Mouse (Mus musculus): Measurements from ENCODE around the gene Zfand6. TPM values are rescaled to one million over a fixed set of nuclear protein-coding genes. Genes with fewer than 3 reads are reported as not detected.

The Zfand6 gene
- polyA plus RNA-seq, 1 experiment from 2014 or later: 198 TPM

- no peaks in the 10 kb centered on the region for H3K9me3 ChIP-seq
- H3K4me1 ChIP-seq: no peaks in the 10 kb centered on the region
- no peak overlapping the region for H3K9ac ChIP-seq
- no peak overlapping the region for H3K27ac ChIP-seq
- H3K4me3 ChIP-seq: no peak overlapping the region
- ATAC-seq (ENCODE audit: insufficient number of reproducible peaks, insufficient read depth, low FRiP score, low TSS enrichment): no peak
- no peak overlapping the region for H3K4me2 ChIP-seq (replicated peaks)
- H3K27me3 ChIP-seq: no peaks in the 10 kb centered on the region
- H3K36me3 ChIP-seq: no peaks in the 10 kb centered on the region
- 83% methylated on average over 1 of the region's 1 CpGs for WGBS
These were observed 43.5 kb downstream of the Zfand6 start for GRCm38 (mm10) chr7:84646256-84646655.

GRCm38 (mm10) chr7:84643270-84643998 lies 46.3 kb downstream of the Zfand6 start:
- WGBS: 92% methylated on average over 6 of the region's 6 CpGs
- Histone ChIP-seq H3K9ac (no peak overlapping the region), H3K4me2 (replicated peaks) (no peak overlapping the region), H3K4me1 (no peaks in the 10 kb centered on the region), H3K36me3 (no peaks in the 10 kb centered on the region), H3K4me3 (no peak overlapping the region), H3K27ac (no peak overlapping the region), H3K27me3 (no peaks in the 10 kb centered on the region), H3K9me3 (no peaks in the 10 kb centered on the region)
- no peak for ATAC-seq (ENCODE audit: insufficient number of reproducible peaks, insufficient read depth, low FRiP score, low TSS enrichment)

GRCm38 (mm10) chr7:84642159-84642928 lies 47.4 kb downstream of the Zfand6 start:
- Histone ChIP-seq H3K27ac (no peak overlapping the region), H3K27me3 (no peaks in the 10 kb centered on the region), H3K4me1 (no peaks in the 10 kb centered on the region), H3K9me3 (no peaks in the 10 kb centered on the region), H3K36me3 (no peaks in the 10 kb centered on the region), H3K9ac (no peak overlapping the region), H3K4me3 (no peak overlapping the region), H3K4me2 (replicated peaks) (no peak overlapping the region)
- ATAC-seq (ENCODE audit: insufficient number of reproducible peaks, insufficient read depth, low FRiP score, low TSS enrichment): no peak
- 78% methylated on average over 6 of the region's 6 CpGs for WGBS

- H3K27me3 ChIP-seq: no peaks in the 10 kb centered on the region
- no peak overlapping the region for H3K9ac ChIP-seq
- no peak overlapping the region for H3K4me2 ChIP-seq (replicated peaks)
- H3K4me1 ChIP-seq: no peaks in the 10 kb centered on the region
- no peak overlapping the region for H3K4me3 ChIP-seq
- H3K9me3 ChIP-seq: no peaks in the 10 kb centered on the region
- peaks cover 9% of the 10 kb centered on the region for H3K36me3 ChIP-seq
- H3K27ac ChIP-seq: no peak overlapping the region
- no peak for ATAC-seq (ENCODE audit: insufficient number of reproducible peaks, insufficient read depth, low FRiP score, low TSS enrichment)
These were observed 52.8 kb downstream of the Zfand6 start for GRCm38 (mm10) chr7:84636939-84637338.

- Histone ChIP-seq H3K36me3 (peaks cover 13% of the 10 kb centered on the region), H3K27ac (no peak overlapping the region), H3K4me3 (no peak overlapping the region), H3K27me3 (no peaks in the 10 kb centered on the region), H3K4me1 (no peaks in the 10 kb centered on the region), H3K9ac (no peak overlapping the region), H3K4me2 (replicated peaks) (no peak overlapping the region), H3K9me3 (no peaks in the 10 kb centered on the region)
- ATAC-seq (ENCODE audit: insufficient number of reproducible peaks, insufficient read depth, low FRiP score, low TSS enrichment): no peak
- 89% methylated on average over 3 of the region's 3 CpGs for WGBS
These were observed 57.9 kb downstream of the Zfand6 start for GRCm38 (mm10) chr7:84631878-84632277.

- H3K36me3 ChIP-seq: peaks cover 12% of the 10 kb centered on the region
- H3K27me3 ChIP-seq: no peaks in the 10 kb centered on the region
These were observed 66.0 kb downstream of the Zfand6 start for GRCm38 (mm10) chr7:84623718-84624117.

GRCm38 (mm10) chr7:84620956-84621355 lies 68.8 kb downstream of the Zfand6 start:
- no peaks in the 10 kb centered on the region for H3K9me3 ChIP-seq
- ATAC-seq (ENCODE audit: insufficient number of reproducible peaks, insufficient read depth, low FRiP score, low TSS enrichment): no peak
- H3K27ac ChIP-seq: no peak overlapping the region
- H3K4me3 ChIP-seq: no peak overlapping the region
- WGBS: 94% methylated on average over 3 of the region's 3 CpGs
- H3K4me2 ChIP-seq (replicated peaks): no peak overlapping the region
- peaks cover 18% of the 10 kb centered on the region for H3K36me3 ChIP-seq
- H3K4me1 ChIP-seq: no peaks in the 10 kb centered on the region
- no peaks in the 10 kb centered on the region for H3K27me3 ChIP-seq
- no peak overlapping the region for H3K9ac ChIP-seq

More at GRCm38 (mm10) chr7:84623718-84624117, 66.0 kb downstream of the Zfand6 start:
- Histone ChIP-seq H3K27ac (no peak overlapping the region), H3K9me3 (no peaks in the 10 kb centered on the region), H3K4me1 (no peaks in the 10 kb centered on the region), H3K4me2 (replicated peaks) (no peak overlapping the region), H3K9ac (no peak overlapping the region), H3K4me3 (no peak overlapping the region)
- ATAC-seq (ENCODE audit: insufficient number of reproducible peaks, insufficient read depth, low FRiP score, low TSS enrichment): no peak
- 95% methylated on average over 4 of the region's 4 CpGs for WGBS

GRCm38 (mm10) chr7:84618951-84619350 lies 70.8 kb downstream of the Zfand6 start:
- no peak overlapping the region for H3K9ac ChIP-seq
- no peak overlapping the region for H3K27ac ChIP-seq
- H3K4me3 ChIP-seq: no peak overlapping the region
- ATAC-seq (ENCODE audit: insufficient number of reproducible peaks, insufficient read depth, low FRiP score, low TSS enrichment): no peak
- 87% methylated on average over 2 of the region's 2 CpGs for WGBS
- H3K27me3 ChIP-seq: no peaks in the 10 kb centered on the region
- no peaks in the 10 kb centered on the region for H3K9me3 ChIP-seq
- H3K4me1 ChIP-seq: no peaks in the 10 kb centered on the region
- H3K4me2 ChIP-seq (replicated peaks): no peak overlapping the region
- peaks cover 8% of the 10 kb centered on the region for H3K36me3 ChIP-seq

GRCm38 (mm10) chr7:84612445-84612844 lies 77.3 kb downstream of the Zfand6 start:
- H3K4me3 ChIP-seq: no peak overlapping the region

GRCm38 (mm10) chr7:84611609-84612008 lies 78.2 kb downstream of the Zfand6 start:
- Histone ChIP-seq H3K4me1 (no peaks in the 10 kb centered on the region), H3K36me3 (no peaks in the 10 kb centered on the region), H3K9me3 (no peaks in the 10 kb centered on the region), H3K4me2 (replicated peaks) (no peak overlapping the region), H3K27ac (no peak overlapping the region), H3K4me3 (no peak overlapping the region), H3K27me3 (no peaks in the 10 kb centered on the region), H3K9ac (no peak overlapping the region)
- WGBS: 79% methylated on average over 1 of the region's 1 CpGs
- ATAC-seq (ENCODE audit: insufficient number of reproducible peaks, insufficient read depth, low FRiP score, low TSS enrichment): no peak

More at GRCm38 (mm10) chr7:84612445-84612844, 77.3 kb downstream of the Zfand6 start:
- Histone ChIP-seq H3K9me3 (no peaks in the 10 kb centered on the region), H3K9ac (no peak overlapping the region), H3K27ac (no peak overlapping the region), H3K27me3 (no peaks in the 10 kb centered on the region), H3K4me1 (no peaks in the 10 kb centered on the region), H3K36me3 (peaks cover 6% of the 10 kb centered on the region; the same call in 1 of the 2 replicates), H3K4me2 (replicated peaks) (no peak overlapping the region)
- 91% methylated on average over 4 of the region's 4 CpGs for WGBS
- no peak for ATAC-seq (ENCODE audit: insufficient number of reproducible peaks, insufficient read depth, low FRiP score, low TSS enrichment)

GRCm38 (mm10) chr7:84606293-84606749 lies 83.4 kb downstream of the Zfand6 start, which contains the start of gene Fah:
Gene Fah (minus strand): TSS chr7:84606722.
- peak within 1 kb of the TSS; percentile 97 for H3K4me2 ChIP-seq (replicated peaks)
- WGBS: 3% methylated on average over 10 of the region's 10 CpGs
- peak within 1 kb of the TSS; percentile 55 for H3K4me3 ChIP-seq
- H3K27me3 ChIP-seq: no peaks in the 10 kb centered on the region
- no peak within 1 kb of the TSS for H3K27ac ChIP-seq
- no peaks in the 10 kb centered on the region for H3K36me3 ChIP-seq
- H3K9ac ChIP-seq: peak within 1 kb of the TSS; percentile 54
- H3K9me3 ChIP-seq: no peaks in the 10 kb centered on the region
- peak; percentile 68; the same call in 1 of the 2 replicates for ATAC-seq (ENCODE audit: insufficient number of reproducible peaks, insufficient read depth, low FRiP score, low TSS enrichment)
- peaks cover 7% of the 10 kb centered on the region; the same call in 1 of the 2 replicates for H3K4me1 ChIP-seq

Measured in embryonic facial prominence, embryonic 12.5 days (tissue).